Mouse (Mus musculus) bone marrow macrophage, adult 2 months (primary cell): Measurements from ENCODE around the gene Gria2. TPM values are rescaled to one million over a fixed set of nuclear protein-coding genes. Genes with fewer than 3 reads are reported as not detected.

ENCODE experiments used
- H3K27ac ChIP-seq: 2 replicates; pipeline ENCODE4 v1.5.1; 2012; ENCODE audit warnings: low read depth, low read length; ENCODE audit not compliant: insufficient read depth
- H3K4me1 ChIP-seq: 2 replicates; pipeline ENCODE4 v1.6.1; 2012; ENCODE audit warnings: low read length; ENCODE audit not compliant: control insufficient read depth, insufficient read depth
- H3K4me3 ChIP-seq: 2 replicates; pipeline ENCODE4 v1.5.1; 2012; ENCODE audit warnings: mild to moderate bottlenecking, low read length, moderate library complexity; ENCODE audit not compliant: insufficient read depth
- CTCF ChIP-seq: IDR thresholded peaks from 2 replicates; pipeline ENCODE4 v1.5.1; 2012; ENCODE audit warnings: low read depth, mild to moderate bottlenecking, low read length, moderate library complexity
- POLR2A ChIP-seq: IDR thresholded peaks from 2 replicates; pipeline ENCODE4 v1.6.1; 2012; ENCODE audit warnings: mild to moderate bottlenecking, low read depth, low read length, borderline replicate concordance
- polyA plus RNA-seq: library from polyadenylated mRNA; stranded (reverse); fragments of >200 nt; gene quantifications from 2 replicates; pipeline ENCODE4 v1.2.4, GENCODE M21; 2012; ENCODE audit not compliant: missing spikeins, insufficient read depth, insufficient read length

The Gria2 gene
- polyA plus RNA-seq, 1 experiment = not detected

DNA sequence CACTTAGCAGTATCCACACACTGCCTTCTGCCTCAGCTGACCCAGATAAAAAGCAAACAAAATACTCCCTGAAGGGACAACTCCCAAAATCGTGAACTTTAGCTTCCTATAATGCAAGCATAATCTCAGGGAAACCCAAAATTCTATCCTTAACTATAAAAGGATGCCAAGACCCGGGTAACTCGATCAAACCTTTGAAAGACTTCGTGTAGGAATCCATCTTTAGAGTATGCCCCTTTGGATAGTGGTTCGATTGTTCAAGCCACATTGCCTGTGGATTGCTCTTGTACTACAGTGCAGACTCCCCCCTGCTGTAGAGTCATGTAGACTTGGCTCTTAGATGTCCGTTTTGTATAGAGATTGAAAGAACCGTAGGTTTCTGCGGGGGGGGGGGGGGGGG is 576 bp upstream of the Gria2 start:
- Histone ChIP-seq H3K4me1 (no peaks in the 10 kb centered on the region), H3K27ac (no peak overlapping the region), H3K4me3 (no peak overlapping the region)
- TF ChIP-seq POLR2A (no peak), CTCF (no peak)

DNA sequence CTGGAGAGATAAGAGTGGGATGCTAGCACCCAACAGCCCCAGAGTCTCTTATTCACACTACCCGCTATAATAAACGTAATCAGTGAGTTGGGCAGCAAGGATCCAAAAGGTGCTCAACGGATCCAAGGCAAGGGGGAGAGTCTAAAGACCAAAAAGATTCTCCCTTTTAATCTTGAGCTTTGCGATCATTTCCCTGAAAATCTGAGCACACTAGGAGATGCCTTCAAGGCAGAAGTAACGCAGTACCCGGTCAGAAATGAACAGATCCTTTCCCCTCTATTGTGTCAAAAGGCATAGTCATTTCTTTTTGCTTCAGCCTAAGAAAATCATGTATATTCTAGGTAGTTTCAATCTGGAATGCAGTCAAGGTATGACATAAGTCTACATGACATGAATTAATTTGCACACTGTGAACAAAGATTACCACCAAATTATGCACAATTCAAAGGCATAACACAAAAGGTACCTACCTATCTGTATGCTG is 766 bp downstream of the Gria2 start:
- Histone ChIP-seq H3K27ac (no peak overlapping the region), H3K4me1 (no peaks in the 10 kb centered on the region), H3K4me3 (no peak overlapping the region)
- TF ChIP-seq POLR2A (no peak), CTCF (no peak)

DNA sequence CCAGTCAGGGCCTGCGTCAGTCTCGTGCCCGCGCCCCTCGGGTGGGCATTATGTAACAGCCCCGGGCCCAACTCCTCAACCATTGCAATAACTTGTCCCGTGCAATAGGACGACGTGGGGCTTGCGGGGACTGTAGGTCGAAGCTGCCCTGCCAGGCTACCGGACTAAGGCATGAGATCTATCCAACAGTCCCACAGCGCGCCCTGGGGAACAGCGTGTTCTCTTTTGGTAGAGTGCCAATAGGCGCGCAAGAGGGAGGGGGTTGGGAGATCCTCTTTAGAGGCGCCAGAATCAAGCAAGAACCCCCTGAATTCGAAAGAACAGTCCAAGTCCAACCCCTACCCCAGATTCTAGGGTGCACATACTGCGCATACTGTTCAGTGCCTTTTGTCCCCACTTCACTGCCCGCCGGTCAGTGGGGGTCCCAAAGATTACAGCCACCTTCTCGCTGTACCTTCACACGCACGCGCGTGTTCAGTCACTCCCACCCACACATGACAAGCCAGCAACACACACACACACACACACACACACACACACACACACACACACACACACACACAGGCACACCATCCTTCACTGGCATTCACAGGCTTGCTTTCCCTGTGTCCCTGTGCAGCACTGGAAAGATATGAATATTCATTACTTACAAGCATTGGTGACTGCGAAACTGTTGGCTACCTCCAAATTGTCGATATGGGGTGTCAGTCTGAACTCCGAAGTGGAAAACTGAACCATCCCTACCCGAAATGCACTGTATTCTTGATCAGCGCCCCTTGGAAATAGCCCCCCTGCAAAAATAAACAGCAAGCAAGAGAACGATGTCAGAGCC is 1.4 kb downstream of the Gria2 start:
- Histone ChIP-seq H3K4me1 (no peaks in the 10 kb centered on the region), H3K4me3 (no peak overlapping the region)

GRCm38 (mm10) chr3:80800299-80800994 is 2.2 kb downstream of the Gria2 start:
- Histone ChIP-seq H3K4me3 (no peak overlapping the region), H3K4me1 (no peaks in the 10 kb centered on the region), H3K27ac (no peak overlapping the region)
- no peak for TF ChIP-seq POLR2A
- no peak for TF ChIP-seq CTCF

More for the DNA sequence above, 1.4 kb downstream of the Gria2 start:
- no peak overlapping the region for H3K27ac ChIP-seq
- TF ChIP-seq POLR2A (no peak), CTCF (no peak)

GRCm38 (mm10) chr3:80797935-80798334 is 4.7 kb downstream of the Gria2 start:
- no peak overlapping the region for H3K4me3 ChIP-seq
- H3K27ac ChIP-seq = no peak overlapping the region
- TF ChIP-seq CTCF (no peak), POLR2A (no peak)
- H3K4me1 ChIP-seq = no peaks in the 10 kb centered on the region

DNA sequence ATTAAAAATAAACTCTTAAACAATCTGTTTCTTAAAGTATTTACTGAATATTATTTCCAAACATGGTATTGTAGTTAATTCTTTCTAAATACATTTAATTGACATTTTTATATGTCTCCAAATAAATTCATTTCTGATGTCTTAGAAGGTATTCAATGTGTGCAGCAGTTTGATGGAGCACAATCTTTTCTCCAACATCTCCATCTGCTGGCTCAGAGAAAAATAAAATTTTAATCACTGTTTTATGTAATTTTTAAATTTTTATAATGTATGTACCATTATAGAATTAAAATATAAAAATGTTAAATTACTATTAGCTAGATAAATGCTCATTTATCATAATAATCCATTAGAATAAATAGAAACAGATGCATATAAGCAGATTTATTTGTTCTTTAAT is 5.9 kb downstream of the Gria2 start:
- Histone ChIP-seq H3K27ac (no peak overlapping the region), H3K4me1 (no peaks in the 10 kb centered on the region), H3K4me3 (no peak overlapping the region)
- TF ChIP-seq CTCF (no peak), POLR2A (no peak)

GRCm38 (mm10) chr3:80795284-80795683 is 7.4 kb downstream of the Gria2 start:
- Histone ChIP-seq H3K4me3 (no peak overlapping the region), H3K4me1 (no peaks in the 10 kb centered on the region), H3K27ac (no peak overlapping the region)
- TF ChIP-seq CTCF (no peak), POLR2A (no peak)

GRCm38 (mm10) chr3:80787116-80787744 is 15.4 kb downstream of the Gria2 start:
- Histone ChIP-seq H3K4me1 (no peaks in the 10 kb centered on the region), H3K27ac (no peak overlapping the region), H3K4me3 (no peak overlapping the region)
- no peak for TF ChIP-seq POLR2A
- no peak for TF ChIP-seq CTCF

- TF ChIP-seq POLR2A (no peak), CTCF (no peak)
- Histone ChIP-seq H3K27ac (no peak overlapping the region), H3K4me1 (no peaks in the 10 kb centered on the region), H3K4me3 (no peak overlapping the region)
Measured at GRCm38 (mm10) chr3:80781144-80781530, 21.5 kb downstream of the Gria2 start.
